Mouse (Mus musculus): Measurements from ENCODE around the gene Selenop. TPM values are rescaled to one million over a fixed set of nuclear protein-coding genes. Genes with fewer than 3 reads are reported as not detected.

Gene Selenop
- total and polyA plus RNA-seq, 3 experiments = 0.50 TPM; not detected in 2

GRCm38 (mm10) chr15:3319929-3320328, 51.6 kb downstream of the Selenop start:
- no peaks in the 10 kb centered on the region for H3K36me3 ChIP-seq (ENCODE audit: control insufficient read depth in 1 of 2, insufficient read depth in 2 of 2, low read length in 2 of 2)
- DNase-seq (ENCODE audit: low read depth, low spot score) = no peak
- H3K27ac ChIP-seq (ENCODE audit: control insufficient read depth, low read depth, low read length) = no peak overlapping the region
- H3K9ac ChIP-seq (ENCODE audit: control insufficient read depth, low read depth, low read length, poor library complexity, severe bottlenecking) = no peak overlapping the region
- H3K9me3 ChIP-seq (replicated peaks; ENCODE audit: insufficient read depth, low read length) = no peaks in the 10 kb centered on the region
- no peaks in the 10 kb centered on the region for H3K79me2 ChIP-seq (ENCODE audit: control insufficient read depth, insufficient read depth, low read length, poor library complexity)
- no peaks in the 10 kb centered on the region for H3K4me1 ChIP-seq (ENCODE audit: control insufficient read depth in 1 of 2, insufficient read depth in 2 of 2, low read length in 2 of 2)
- H3K27me3 ChIP-seq (ENCODE audit: control insufficient read depth in 1 of 2, insufficient read depth in 2 of 2, low read length in 2 of 2) = no peaks in the 10 kb centered on the region
- no peak overlapping the region for H3K4me3 ChIP-seq (ENCODE audit: control insufficient read depth in 1 of 2, insufficient read depth in 1 of 2, low read depth in 2 of 2, low read length in 2 of 2)
- TF ChIP-seq GABPA (IDR thresholded peaks at IDR 0.05; ENCODE audit: low read depth, low read length) (no peak), NELFE (IDR thresholded peaks at IDR 0.05; ENCODE audit: low read depth, low read length) (no peak), POLR2A (IDR thresholded peaks at IDR 0.05; ENCODE audit: control insufficient read depth in 1 of 2, insufficient read depth in 1 of 2, low read depth in 1 of 2, low read length in 2 of 2, poor library complexity in 1 of 2) (no peak), TCF12 (IDR thresholded peaks at IDR 0.05; ENCODE audit: low read depth, low read length) (no peak), UBTF (IDR thresholded peaks at IDR 0.05; ENCODE audit: borderline replicate concordance, insufficient read depth, low read depth, low read length) (no peak), TBP (IDR thresholded peaks at IDR 0.05; ENCODE audit: low read depth, low read length) (no peak), MAFK (IDR thresholded peaks at IDR 0.05; ENCODE audit: borderline replicate concordance, low read depth, low read length) (no peak), ZC3H11A (IDR thresholded peaks at IDR 0.05; ENCODE audit: low read depth, low read length) (no peak), CTCF (IDR thresholded peaks at IDR 0.05 in 2 of 3, conservative IDR thresholded peaks at IDR 0.05 in 1 of 3; ENCODE audit: control insufficient read depth in 1 of 3, insufficient read depth in 1 of 3, low read depth in 2 of 3, low read length in 3 of 3, poor library complexity in 1 of 3, severe bottlenecking in 1 of 3) (no peak)

DNA sequence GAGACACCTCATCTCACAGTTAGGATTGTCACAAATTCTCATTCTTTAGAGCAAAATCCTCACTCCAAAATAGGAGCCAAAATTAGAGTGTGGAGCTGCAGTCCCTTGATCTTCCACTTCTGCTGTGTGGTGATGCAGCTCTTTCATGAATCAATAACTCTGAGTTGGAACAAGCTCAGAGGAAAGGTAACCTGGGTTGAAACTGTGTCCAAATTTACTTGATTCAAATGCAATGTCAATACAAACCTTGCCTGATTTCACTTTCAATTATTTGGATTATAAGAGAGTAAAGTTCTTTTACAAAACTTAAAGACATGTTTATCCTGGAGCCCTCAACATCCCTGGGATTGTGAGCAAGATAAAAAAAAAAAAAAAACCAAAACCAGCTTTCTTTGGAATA, 54.7 kb downstream of the Selenop start:
- no peak for DNase-seq (ENCODE audit: low read depth, low spot score)
- H3K4me3 ChIP-seq (ENCODE audit: control insufficient read depth in 1 of 2, insufficient read depth in 1 of 2, low read depth in 2 of 2, low read length in 2 of 2) = no peak overlapping the region
- no peaks in the 10 kb centered on the region for H3K4me1 ChIP-seq (ENCODE audit: control insufficient read depth in 1 of 2, insufficient read depth in 2 of 2, low read length in 2 of 2)
- TF ChIP-seq POLR2A (IDR thresholded peaks at IDR 0.05; ENCODE audit: control insufficient read depth in 1 of 2, insufficient read depth in 1 of 2, low read depth in 1 of 2, low read length in 2 of 2, poor library complexity in 1 of 2) (no peak), ZMIZ1 (IDR thresholded peaks at IDR 0.05; ENCODE audit: low read depth, low read length) (no peak), TAL1 (IDR thresholded peaks at IDR 0.05; ENCODE audit: low read length) (no peak), MAZ (IDR thresholded peaks at IDR 0.05; ENCODE audit: low read depth, low read length) (no peak), JUND (IDR thresholded peaks at IDR 0.05; ENCODE audit: low read depth, low read length) (no peak), CHD2 (IDR thresholded peaks at IDR 0.05; ENCODE audit: low read length) (no peak), BHLHE40 (IDR thresholded peaks at IDR 0.05; ENCODE audit: borderline replicate concordance, low read depth, low read length) (no peak), USF2 (IDR thresholded peaks at IDR 0.05; ENCODE audit: borderline replicate concordance in 1 of 2, insufficient read depth in 1 of 2, low read depth in 1 of 2, low read length in 2 of 2) (no peak), SMC3 (IDR thresholded peaks at IDR 0.05; ENCODE audit: low read depth, low read length) (no peak), MYC (IDR thresholded peaks at IDR 0.05; ENCODE audit: low read depth, low read length) (no peak), TCF12 (IDR thresholded peaks at IDR 0.05; ENCODE audit: low read depth, low read length) (no peak), POLR2AphosphoS5 (IDR thresholded peaks at IDR 0.05; ENCODE audit: borderline replicate concordance, low read depth, low read length) (no peak), ZKSCAN1 (IDR thresholded peaks at IDR 0.05; ENCODE audit: low read depth, low read length) (no peak)
- H3K36me3 ChIP-seq (ENCODE audit: control insufficient read depth in 1 of 2, insufficient read depth in 2 of 2, low read length in 2 of 2) = no peaks in the 10 kb centered on the region
- no peak overlapping the region for H3K9ac ChIP-seq (ENCODE audit: control insufficient read depth, low read depth, low read length, poor library complexity, severe bottlenecking)
- no peaks in the 10 kb centered on the region for H3K79me2 ChIP-seq (ENCODE audit: control insufficient read depth, insufficient read depth, low read length, poor library complexity)
- no peaks in the 10 kb centered on the region for H3K27me3 ChIP-seq (ENCODE audit: control insufficient read depth in 1 of 2, insufficient read depth in 2 of 2, low read length in 2 of 2)
- H3K27ac ChIP-seq (ENCODE audit: control insufficient read depth, low read depth, low read length) = no peak overlapping the region
- no peaks in the 10 kb centered on the region for H3K9me3 ChIP-seq (replicated peaks; ENCODE audit: insufficient read depth, low read length)

Other genes starting within 250 kb of the Selenop start
- gene Ccdc152, start 35.0 kb downstream of the Selenop start, total RNA-seq (2012; rRNA removed) = not detected in 2 replicates
- not detected for gene Ccdc152, start 35.0 kb downstream of the Selenop start, polyA plus RNA-seq (2012; ENCODE audit: insufficient read depth in 1 of 2, insufficient read length in 2 of 2, low read depth in 1 of 2, low replicate concordance in 2 of 2, missing spikeins in 1 of 2)

Data from MEL (cell line).